Mouse (Mus musculus) olfactory bulb, adult 2 months (tissue): ENCODE data around the gene Kctd7. TPM values are rescaled to one million over a fixed set of nuclear protein-coding genes. Genes with fewer than 3 reads are reported as not detected.

Experiments
- H3K27ac ChIP-seq: fragments of 200-500 bp; 2 replicates; pipeline ENCODE4 v1.5.1; 2012; ENCODE audit warnings: low read depth, low read length; ENCODE audit not compliant: insufficient read depth
- H3K4me1 ChIP-seq: fragments of 200-500 bp; 2 replicates; pipeline ENCODE4 v1.6.1; 2012; ENCODE audit warnings: low read length; ENCODE audit not compliant: control insufficient read depth, insufficient read depth
- H3K4me3 ChIP-seq: fragments of 200-500 bp; 2 replicates; pipeline ENCODE4 v1.5.1; 2012; ENCODE audit warnings: mild to moderate bottlenecking, low read depth, low read length, moderate library complexity; ENCODE audit not compliant: insufficient read depth
- CTCF ChIP-seq: fragments of 200-500 bp; IDR thresholded peaks from 2 replicates; pipeline ENCODE4 v1.5.1; 2012; ENCODE audit warnings: low read depth, mild to moderate bottlenecking, low read length, moderate library complexity; ENCODE audit not compliant: insufficient read depth
- POLR2A ChIP-seq: fragments of 200-500 bp; IDR thresholded peaks from 2 replicates; pipeline ENCODE4 v1.6.1; 2012; ENCODE audit warnings: mild to moderate bottlenecking, low read depth, low read length, moderate library complexity; ENCODE audit not compliant: insufficient read depth
- WGBS: fragments of 180-500 bp; shearing (Covaris S2); methylation state at CpG from one replicate; pipeline ENCODE4 v1.1.7; 2018; 5-methylcytosine and 5-hydroxymethylcytosine counted together
- polyA plus RNA-seq: library from polyadenylated mRNA; stranded (reverse); fragments of >200 nt; gene quantifications from 2 replicates; pipeline ENCODE4 v1.2.4, GENCODE M21; 2012; ENCODE audit warnings: low replicate concordance; ENCODE audit not compliant: missing spikeins, insufficient read depth, insufficient read length

The Kctd7 gene
- polyA plus RNA-seq, 1 experiment = not detected

DNA sequence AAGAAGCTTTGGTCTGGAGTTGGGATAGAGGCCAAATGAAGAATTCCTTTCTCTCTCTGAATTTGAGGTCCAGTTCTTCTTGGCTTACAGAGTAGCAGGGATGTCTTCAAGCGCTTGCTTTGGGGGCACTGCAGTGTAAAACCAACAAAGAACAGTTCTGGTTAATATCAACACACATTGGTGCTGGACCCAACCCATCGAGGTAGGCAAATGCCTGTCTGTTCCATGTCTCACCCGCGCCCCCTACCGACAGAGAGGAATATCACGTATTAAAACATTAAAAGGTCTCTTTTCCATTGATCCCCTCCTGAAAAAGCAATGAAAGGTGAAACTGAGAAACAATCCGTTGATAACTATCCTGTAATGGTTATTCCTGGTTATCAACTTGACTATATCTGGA is 19.0 kb downstream of the Kctd7 start:
- Histone ChIP-seq H3K4me3 (no peak overlapping the region), H3K4me1 (no peaks in the 10 kb centered on the region), H3K27ac (no peak overlapping the region)
- 5% methylated on average over 7 of the region's 7 CpGs for WGBS
- TF ChIP-seq CTCF = peak; percentile 35; the same call in 1 of the 2 replicates
- TF ChIP-seq POLR2A = no peak

DNA sequence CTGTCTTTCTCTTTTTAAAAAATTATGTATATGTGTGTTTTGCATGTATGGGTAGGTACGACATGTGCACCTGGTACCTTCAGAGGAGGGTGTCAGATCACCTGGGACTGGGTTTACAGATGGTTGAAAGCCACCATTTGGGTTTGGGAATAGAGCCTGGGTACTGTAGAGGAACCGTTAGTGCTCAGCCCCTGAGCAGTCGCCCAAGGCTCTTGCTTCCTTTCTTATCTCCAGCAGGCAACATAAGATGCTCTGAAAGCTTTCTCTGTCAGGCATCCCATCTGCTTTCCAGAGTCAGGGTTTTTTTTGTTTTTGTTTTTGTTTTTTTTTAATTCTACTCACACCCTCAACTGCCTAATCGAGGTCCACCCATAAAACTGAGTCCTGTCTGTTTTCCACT is 20.6 kb downstream of the Kctd7 start:
- TF ChIP-seq POLR2A (no peak), CTCF (no peak)
- 76% methylated on average over 4 of the region's 4 CpGs for WGBS
- Histone ChIP-seq H3K4me1 (no peaks in the 10 kb centered on the region), H3K27ac (no peak overlapping the region), H3K4me3 (no peak overlapping the region)

DNA sequence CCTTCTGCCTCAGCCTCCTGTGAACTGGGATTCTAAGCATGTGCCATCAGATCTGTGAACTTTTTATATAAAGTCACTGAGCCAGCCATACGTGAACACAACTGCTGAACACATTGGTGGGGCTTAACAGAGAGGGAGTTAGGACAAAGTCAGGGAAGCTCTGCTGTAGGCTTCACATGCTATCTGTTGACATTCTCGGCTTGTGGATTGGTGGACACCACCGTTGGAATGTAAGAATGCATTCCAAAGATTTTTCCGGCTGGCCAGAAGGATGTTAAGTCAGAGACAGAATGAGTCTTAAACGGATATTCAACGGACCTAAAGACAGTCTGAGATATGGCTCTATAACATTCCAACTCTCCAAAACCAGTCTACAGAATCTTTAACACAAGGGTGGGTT is 24.4 kb downstream of the Kctd7 start:
- WGBS = 72% methylated on average over 6 of the region's 6 CpGs
- TF ChIP-seq POLR2A (no peak), CTCF (no peak)

DNA sequence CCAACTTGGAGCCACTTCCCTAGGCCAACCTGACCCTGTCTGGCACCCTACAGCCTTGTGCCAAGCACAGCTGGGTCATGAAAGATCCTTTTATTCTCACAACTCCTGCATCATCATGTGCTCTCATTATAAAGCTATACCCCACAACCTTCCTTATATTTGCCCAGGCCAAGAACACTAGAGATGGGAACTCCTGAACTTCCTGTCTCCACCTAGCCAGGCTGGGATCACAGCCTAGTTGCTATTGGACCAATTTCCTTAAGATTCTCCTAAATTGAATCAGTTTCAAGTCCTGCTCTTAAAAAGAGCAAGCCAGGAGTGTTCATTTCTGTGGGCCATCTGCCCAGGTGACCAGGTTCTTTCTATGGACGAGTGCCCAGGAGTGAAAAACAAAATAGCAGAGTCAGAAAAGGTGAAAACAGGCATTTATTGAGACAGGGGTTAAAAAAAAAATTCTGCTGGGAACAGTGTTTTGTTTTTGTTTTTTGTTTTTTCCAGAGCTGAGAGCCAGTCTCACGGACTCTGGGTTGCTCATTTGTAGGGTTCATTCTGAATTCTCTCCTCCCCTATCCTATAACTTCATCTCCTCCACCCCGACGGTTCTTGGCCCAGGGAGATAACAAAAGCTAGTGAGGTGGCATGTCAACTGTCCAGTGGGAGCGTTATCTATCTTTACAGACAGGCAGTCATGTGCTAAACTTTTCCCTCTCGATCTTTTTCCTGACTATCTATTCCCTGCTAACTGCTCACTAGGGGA is 26.2 kb downstream of the Kctd7 start:
- TF ChIP-seq CTCF = no peak
- no peak for TF ChIP-seq POLR2A
- Histone ChIP-seq H3K27ac (peak overlapping the region; percentile 87), H3K4me3 (peak overlapping the region; percentile 92), H3K4me1 (peaks cover 4% of the 10 kb centered on the region; the same call in 1 of the 2 replicates)
- 7% methylated on average over 6 of the region's 6 CpGs for WGBS

More for the DNA sequence above, 24.4 kb downstream of the Kctd7 start:
- no peak overlapping the region for H3K4me3 ChIP-seq
- H3K4me1 ChIP-seq = peaks cover 2% of the 10 kb centered on the region; the same call in 1 of the 2 replicates
- H3K27ac ChIP-seq = no peak overlapping the region

DNA sequence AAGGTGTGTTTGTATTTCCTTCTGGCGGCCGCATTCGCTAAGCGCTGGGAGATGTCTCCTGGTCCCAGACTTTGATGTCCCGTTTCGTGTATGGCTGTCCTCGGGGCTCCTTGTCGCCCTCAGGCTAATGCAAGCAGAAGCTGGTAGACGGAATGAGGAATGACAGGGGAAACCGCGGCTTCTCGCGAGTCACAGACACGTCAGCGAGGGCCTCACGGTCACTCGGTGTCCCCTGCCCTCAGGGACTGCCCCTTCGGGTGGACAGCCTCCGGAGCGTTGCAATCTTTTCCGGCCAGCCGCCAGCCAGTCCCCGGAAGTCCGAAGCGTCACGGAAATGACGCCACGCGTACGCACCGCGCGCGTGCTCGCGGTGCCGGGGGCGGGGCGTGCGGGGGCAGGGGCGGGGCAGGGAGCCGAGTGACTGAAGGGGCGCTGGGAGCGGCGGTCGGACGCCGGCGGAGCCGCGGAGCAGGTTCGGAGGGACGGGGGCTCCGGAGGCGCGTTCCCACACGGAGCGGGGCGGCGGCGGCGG is 26.8 kb downstream of the Kctd7 start, which contains the start of gene Rabgef1:
Gene Rabgef1 (plus strand): TSS at position 376 of the 532 bp plus-strand sequence.
- H3K4me1 ChIP-seq = peaks cover 4% of the 10 kb centered on the region; the same call in 1 of the 2 replicates
- peak; percentile 98 for TF ChIP-seq POLR2A
- TF ChIP-seq CTCF = no peak
- peak within 1 kb of the TSS; percentile 87 for H3K27ac ChIP-seq
- under 1% methylated on average over 60 of the region's 62 CpGs for WGBS
- H3K4me3 ChIP-seq = peak within 1 kb of the TSS; percentile 92

- H3K27ac ChIP-seq = peak overlapping the region; percentile 42
- under 1% methylated on average over 45 of the region's 46 CpGs for WGBS
- peak overlapping the region; percentile 92 for H3K4me3 ChIP-seq
- TF ChIP-seq POLR2A (no peak), CTCF (no peak)
- peaks cover 4% of the 10 kb centered on the region; the same call in 1 of the 2 replicates for H3K4me1 ChIP-seq
Measured at GRCm38 (mm10) chr5:130171956-130172601, 27.4 kb downstream of the Kctd7 start.

DNA sequence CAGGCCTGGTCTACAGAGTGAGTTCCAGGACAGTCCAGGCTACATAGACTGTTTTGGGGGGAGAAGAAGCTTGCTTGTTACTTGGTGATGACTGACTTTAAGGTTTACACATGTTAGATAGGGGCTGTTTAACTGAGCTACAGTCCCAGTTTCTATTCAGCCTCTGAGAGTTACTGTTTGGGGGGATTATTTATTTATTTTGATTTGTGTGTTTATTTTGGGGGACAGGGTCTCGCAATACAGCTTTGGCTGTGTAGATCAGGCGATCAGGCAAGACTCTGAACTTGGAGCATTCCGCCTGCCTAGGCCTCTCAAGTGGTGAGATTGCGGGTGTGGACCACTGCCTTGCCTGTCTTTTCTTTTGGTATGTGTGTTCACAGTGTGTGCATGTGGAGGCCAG is 28.4 kb downstream of the Kctd7 start:
- H3K27ac ChIP-seq = no peak overlapping the region
- TF ChIP-seq CTCF (no peak), POLR2A (no peak)
- 96% methylated on average over 4 of the region's 4 CpGs for WGBS
- H3K4me3 ChIP-seq = no peak overlapping the region
- peaks cover 4% of the 10 kb centered on the region; the same call in 1 of the 2 replicates for H3K4me1 ChIP-seq

GRCm38 (mm10) chr5:130177871-130178270 is 33.2 kb downstream of the Kctd7 start:
- TF ChIP-seq CTCF (no peak), POLR2A (no peak)
- no peak overlapping the region for H3K4me3 ChIP-seq
- H3K27ac ChIP-seq = no peak overlapping the region
- H3K4me1 ChIP-seq = peaks cover 6% of the 10 kb centered on the region; the same call in 1 of the 2 replicates
- WGBS = 50% methylated on average over 4 of the region's 4 CpGs

DNA sequence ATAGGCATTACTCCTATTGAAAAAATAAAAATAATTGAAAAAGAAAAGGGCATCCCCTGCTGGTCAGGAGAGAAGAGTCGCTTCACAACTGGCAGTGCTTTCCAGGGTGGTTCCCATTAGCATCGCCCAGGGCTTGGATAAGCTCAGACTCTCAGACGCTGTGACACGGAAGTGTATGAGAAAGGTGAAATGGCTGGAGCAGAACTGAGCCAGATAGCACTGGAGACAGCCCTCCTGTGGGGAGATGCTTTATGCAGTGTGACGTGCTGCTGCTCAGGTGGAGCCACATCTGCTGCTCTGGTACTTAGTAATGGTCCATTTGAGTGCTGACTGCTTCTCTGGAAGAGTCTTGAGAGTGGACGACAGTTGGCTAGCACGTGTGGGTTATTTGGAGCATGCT is 35.7 kb downstream of the Kctd7 start:
- 60% methylated on average over 7 of the region's 7 CpGs for WGBS
- peaks cover 2% of the 10 kb centered on the region; the same call in 1 of the 2 replicates for H3K4me1 ChIP-seq
- TF ChIP-seq CTCF (no peak), POLR2A (no peak)
- H3K27ac ChIP-seq = no peak overlapping the region
- H3K4me3 ChIP-seq = no peak overlapping the region
